Mouse (Mus musculus): ENCODE data around the gene Dcst2. TPM values are rescaled to one million over a fixed set of nuclear protein-coding genes. Genes with fewer than 3 reads are reported as not detected.

Gene Dcst2
- polyA plus RNA-seq, 1 experiment from 2014 or later: 0.21 TPM

GRCm38 (mm10) chr3:89365486-89366414, 4.0 kb downstream of the Dcst2 start:
- H3K9ac ChIP-seq: no peak overlapping the region
- ATAC-seq (ENCODE audit: low FRiP score) (no peak), DNase-seq (ENCODE audit: low spot score) (no peak)
- H3K4me3 ChIP-seq (replicated peaks; ENCODE audit: low read length): no peak overlapping the region
- no peak overlapping the region for H3K4me2 ChIP-seq (replicated peaks)
- no peaks in the 10 kb centered on the region for H3K36me3 ChIP-seq (replicated peaks; ENCODE audit: control insufficient read depth, insufficient read depth)
- H3K4me1 ChIP-seq (replicated peaks; ENCODE audit: control insufficient read depth, insufficient read depth, low read length): no peaks in the 10 kb centered on the region
- no peak overlapping the region for H3K27ac ChIP-seq
- no peaks in the 10 kb centered on the region for H3K9me3 ChIP-seq (ENCODE audit: control insufficient read depth, low read length)
- no peaks in the 10 kb centered on the region for H3K27me3 ChIP-seq (ENCODE audit: control insufficient read depth, insufficient read depth, low read length)
- WGBS: 75% methylated on average over 20 of the region's 20 CpGs

GRCm38 (mm10) chr3:89367338-89367737, 5.6 kb downstream of the Dcst2 start:
- H3K36me3 ChIP-seq (replicated peaks; ENCODE audit: control insufficient read depth, insufficient read depth): no peaks in the 10 kb centered on the region
- H3K27me3 ChIP-seq (ENCODE audit: control insufficient read depth, insufficient read depth, low read length): no peaks in the 10 kb centered on the region
- no peak for DNase-seq (ENCODE audit: low spot score)
- H3K4me3 ChIP-seq (replicated peaks; ENCODE audit: low read length): no peak overlapping the region
- no peaks in the 10 kb centered on the region for H3K4me1 ChIP-seq (replicated peaks; ENCODE audit: control insufficient read depth, insufficient read depth, low read length)
- H3K4me2 ChIP-seq (replicated peaks): no peak overlapping the region
- no peak overlapping the region for H3K27ac ChIP-seq
- H3K9me3 ChIP-seq (ENCODE audit: control insufficient read depth, low read length): no peaks in the 10 kb centered on the region
- no peak for ATAC-seq (ENCODE audit: low FRiP score)
- 69% methylated on average over 11 of the region's 11 CpGs for WGBS
- H3K9ac ChIP-seq: no peak overlapping the region

GRCm38 (mm10) chr3:89373581-89374231, 11.9 kb downstream of the Dcst2 start:
- DNase-seq (ENCODE audit: low spot score): no peak

GRCm38 (mm10) chr3:89377831-89378230, 16.1 kb downstream of the Dcst2 start:
- Histone ChIP-seq H3K27ac (no peak overlapping the region), H3K4me3 (replicated peaks; ENCODE audit: low read length) (peak overlapping the region; percentile 51; the same call in 1 of the 2 replicates), H3K4me1 (replicated peaks; ENCODE audit: control insufficient read depth, insufficient read depth, low read length) (peaks cover 14% of the 10 kb centered on the region), H3K9ac (peak overlapping the region; percentile 78), H3K36me3 (replicated peaks; ENCODE audit: control insufficient read depth, insufficient read depth) (no peaks in the 10 kb centered on the region), H3K27me3 (ENCODE audit: control insufficient read depth, insufficient read depth, low read length) (no peaks in the 10 kb centered on the region), H3K4me2 (replicated peaks) (peak overlapping the region; percentile 85), H3K9me3 (ENCODE audit: control insufficient read depth, low read length) (no peaks in the 10 kb centered on the region)
- ATAC-seq (ENCODE audit: low FRiP score): no peak; the same call in 1 of the 2 replicates
- DNase-seq (ENCODE audit: low spot score): no peak
- 76% methylated on average over 4 of the region's 4 CpGs for WGBS

More at GRCm38 (mm10) chr3:89373581-89374231, 11.9 kb downstream of the Dcst2 start:
- Histone ChIP-seq H3K4me1 (replicated peaks; ENCODE audit: control insufficient read depth, insufficient read depth, low read length) (peaks cover 8% of the 10 kb centered on the region), H3K4me2 (replicated peaks) (no peak overlapping the region), H3K9me3 (ENCODE audit: control insufficient read depth, low read length) (no peaks in the 10 kb centered on the region), H3K27me3 (ENCODE audit: control insufficient read depth, insufficient read depth, low read length) (no peaks in the 10 kb centered on the region), H3K4me3 (replicated peaks; ENCODE audit: low read length) (no peak overlapping the region), H3K27ac (no peak overlapping the region), H3K9ac (no peak overlapping the region), H3K36me3 (replicated peaks; ENCODE audit: control insufficient read depth, insufficient read depth) (no peaks in the 10 kb centered on the region)
- ATAC-seq (ENCODE audit: low FRiP score): no peak
- WGBS: 43% methylated on average over 5 of the region's 5 CpGs

- peaks cover 14% of the 10 kb centered on the region for H3K4me1 ChIP-seq (replicated peaks; ENCODE audit: control insufficient read depth, insufficient read depth, low read length)
- H3K4me3 ChIP-seq (replicated peaks; ENCODE audit: low read length): peak overlapping the region; percentile 51
- WGBS: 1% methylated on average over 26 of the region's 29 CpGs
- no peaks in the 10 kb centered on the region for H3K27me3 ChIP-seq (ENCODE audit: control insufficient read depth, insufficient read depth, low read length)
- DNase-seq (ENCODE audit: low spot score): peak; percentile 79
- H3K9ac ChIP-seq: peak overlapping the region; percentile 78
- no peaks in the 10 kb centered on the region for H3K9me3 ChIP-seq (ENCODE audit: control insufficient read depth, low read length)
- 0 out of 2 replicates have a peak overlapping the region, but pooled peaks have one; percentile 14 for H3K27ac ChIP-seq
- H3K4me2 ChIP-seq (replicated peaks): peak overlapping the region; percentile 85
- peak; percentile 90 for ATAC-seq (ENCODE audit: low FRiP score)
- H3K36me3 ChIP-seq (replicated peaks; ENCODE audit: control insufficient read depth, insufficient read depth): no peaks in the 10 kb centered on the region
Observed at GRCm38 (mm10) chr3:89378394-89379067, 16.8 kb downstream of the Dcst2 start.

GRCm38 (mm10) chr3:89379388-89380131, 17.8 kb downstream of the Dcst2 start:
- peak overlapping the region; percentile 78; the same call in 1 of the 2 replicates for H3K9ac ChIP-seq
- peaks cover 14% of the 10 kb centered on the region for H3K4me1 ChIP-seq (replicated peaks; ENCODE audit: control insufficient read depth, insufficient read depth, low read length)
- no peak overlapping the region for H3K4me3 ChIP-seq (replicated peaks; ENCODE audit: low read length)
- H3K27ac ChIP-seq: no peak overlapping the region
- H3K9me3 ChIP-seq (ENCODE audit: control insufficient read depth, low read length): no peaks in the 10 kb centered on the region
- ATAC-seq (ENCODE audit: low FRiP score) (no peak), DNase-seq (ENCODE audit: low spot score) (no peak)
- 85% methylated on average over 31 of the region's 31 CpGs for WGBS
- H3K4me2 ChIP-seq (replicated peaks): peak overlapping the region; percentile 85
- no peaks in the 10 kb centered on the region for H3K27me3 ChIP-seq (ENCODE audit: control insufficient read depth, insufficient read depth, low read length)
- H3K36me3 ChIP-seq (replicated peaks; ENCODE audit: control insufficient read depth, insufficient read depth): no peaks in the 10 kb centered on the region

GRCm38 (mm10) chr3:89380291-89380690, 18.5 kb downstream of the Dcst2 start:
- no peaks in the 10 kb centered on the region for H3K36me3 ChIP-seq (replicated peaks; ENCODE audit: control insufficient read depth, insufficient read depth)
- ATAC-seq (ENCODE audit: low FRiP score) (no peak), DNase-seq (ENCODE audit: low spot score) (no peak)
- H3K4me2 ChIP-seq (replicated peaks): no peak overlapping the region
- H3K27ac ChIP-seq: no peak overlapping the region
- WGBS: 94% methylated on average over 14 of the region's 14 CpGs
- H3K27me3 ChIP-seq (ENCODE audit: control insufficient read depth, insufficient read depth, low read length): no peaks in the 10 kb centered on the region
- H3K4me3 ChIP-seq (replicated peaks; ENCODE audit: low read length): no peak overlapping the region
- no peaks in the 10 kb centered on the region for H3K9me3 ChIP-seq (ENCODE audit: control insufficient read depth, low read length)
- H3K4me1 ChIP-seq (replicated peaks; ENCODE audit: control insufficient read depth, insufficient read depth, low read length): peaks cover 14% of the 10 kb centered on the region
- no peak overlapping the region for H3K9ac ChIP-seq

GRCm38 (mm10) chr3:89380711-89381110, 18.9 kb downstream of the Dcst2 start:
- ATAC-seq (ENCODE audit: low FRiP score): no peak
- Histone ChIP-seq H3K4me3 (replicated peaks; ENCODE audit: low read length) (no peak overlapping the region), H3K4me2 (replicated peaks) (no peak overlapping the region), H3K4me1 (replicated peaks; ENCODE audit: control insufficient read depth, insufficient read depth, low read length) (peaks cover 14% of the 10 kb centered on the region), H3K36me3 (replicated peaks; ENCODE audit: control insufficient read depth, insufficient read depth) (no peaks in the 10 kb centered on the region), H3K27ac (no peak overlapping the region), H3K9me3 (ENCODE audit: control insufficient read depth, low read length) (no peaks in the 10 kb centered on the region), H3K9ac (no peak overlapping the region), H3K27me3 (ENCODE audit: control insufficient read depth, insufficient read depth, low read length) (no peaks in the 10 kb centered on the region)
- DNase-seq (ENCODE audit: low spot score): no peak
- 96% methylated on average over 18 of the region's 18 CpGs for whole genome bisulfite sequencing
